Mouse (Mus musculus) myocyte (in vitro differentiated cells): ENCODE measurements around the gene Amhr2.

Source experiments
- POLR2A ChIP-seq: IDR thresholded peaks from one replicate; pipeline ENCODE4 v1.6.1; 2011; ENCODE audit warnings: low read depth, mild to moderate bottlenecking, control low read depth, moderate library complexity; ENCODE audit not compliant: insufficient read length
- USF1 ChIP-seq: IDR thresholded peaks from one replicate; pipeline ENCODE4 v1.6.1; 2011; ENCODE audit warnings: low read depth, mild to moderate bottlenecking, control low read depth, moderate library complexity

DNA sequence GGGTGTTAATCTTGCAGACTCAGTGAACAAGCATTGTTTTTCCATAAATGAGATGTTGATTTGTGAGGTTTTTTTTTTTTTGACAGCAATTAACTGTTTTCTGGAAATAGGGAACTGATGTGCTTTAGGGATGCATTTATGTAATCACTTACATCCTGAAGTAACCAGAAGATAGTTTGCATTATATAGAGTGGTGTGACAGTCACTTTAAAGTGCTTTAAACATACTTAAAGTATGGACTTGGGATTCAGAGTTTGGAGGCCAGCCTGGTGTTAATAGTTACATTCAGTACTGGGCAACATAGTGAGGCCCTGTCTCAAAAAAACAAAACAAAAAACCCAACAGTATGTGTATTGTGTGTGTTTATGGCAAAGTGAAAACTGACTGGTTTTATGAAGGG is 26.6 kb downstream of the Amhr2 start:
- TF ChIP-seq POLR2A (no peak), USF1 (no peak)
